Mouse (Mus musculus): Measurements from ENCODE around the gene Ssu2.

GRCm38 (mm10) chr6:112401953-112402683 lies 14.3 kb upstream of the Ssu2 start:
- TF ChIP-seq CTCF (IDR thresholded peaks at IDR 0.05; ENCODE audit: low read depth, low read length) (no peak), POLR2A (IDR thresholded peaks at IDR 0.05; ENCODE audit: borderline replicate concordance, low read depth, low read length) (no peak)

Measured in bone marrow macrophage, adult 2 months (primary cell).